Mouse (Mus musculus) cortical plate, adult 2 months (tissue): ENCODE measurements around the gene Reep3.

Experiments used
- CTCF ChIP-seq: fragments of 200-500 bp; IDR thresholded peaks from 2 replicates; pipeline ENCODE4 v1.5.1; 2011; ENCODE audit warnings: mild to moderate bottlenecking, control low read depth, low read length; ENCODE audit not compliant: insufficient read depth; ENCODE audit errors: extremely low read depth
- POLR2A ChIP-seq: fragments of 200-500 bp; IDR thresholded peaks from 2 replicates; pipeline ENCODE4 v1.6.1; 2011; ENCODE audit warnings: mild to moderate bottlenecking, low read length, control low read depth; ENCODE audit not compliant: insufficient read depth; ENCODE audit errors: extremely low read depth

- TF ChIP-seq POLR2A (no peak), CTCF (no peak)
These were observed 80.0 kb downstream of the Reep3 start for GRCm38 (mm10) chr10:67016615-67017278.
